Mouse (Mus musculus) forebrain, embryonic 14.5 days (tissue): ENCODE data around the gene Nup160. TPM values are rescaled to one million over a fixed set of nuclear protein-coding genes. Genes with fewer than 3 reads are reported as not detected.

Experiments
- ATAC-seq: fragments of 200-750 bp; cut with Nextera tagmentation; 2 replicates; pipeline ENCODE4 v1.8.0; 2017; ENCODE audit warnings: mild to moderate bottlenecking, moderate library complexity
- DNase-seq: peaks from one replicate; pipeline ENCODE4 v3.0.0-alpha.2; 2015; ENCODE audit warnings: low spot score
- H3K27ac ChIP-seq: fragments of 300-500 bp; sonication (generic); 2 replicates; pipeline ENCODE4 v1.5.1; 2014; ENCODE audit warnings: low read depth, mild to moderate bottlenecking, control low read depth, low read length, moderate library complexity
- H3K27me3 ChIP-seq: fragments of 300-500 bp; sonication (generic); replicated peaks from 2 replicates; pipeline ENCODE4 v1.6.1; 2014; ENCODE audit warnings: low read length, control low read depth, mixed read lengths; ENCODE audit not compliant: control insufficient read depth, insufficient read depth
- H3K36me3 ChIP-seq: fragments of 300-500 bp; sonication (generic); 2 replicates; pipeline ENCODE4 v1.6.1; 2014; ENCODE audit warnings: low read length, control low read depth; ENCODE audit not compliant: control insufficient read depth, insufficient read depth
- H3K4me1 ChIP-seq: fragments of 300-500 bp; sonication (generic); 2 replicates; pipeline ENCODE4 v1.6.1; 2014; ENCODE audit warnings: antibody characterized with exemption, low read length, control low read depth; ENCODE audit not compliant: control insufficient read depth, insufficient read depth
- H3K4me2 ChIP-seq: fragments of 300-500 bp; sonication (generic); 2 replicates; pipeline ENCODE4 v1.6.1; 2014; ENCODE audit warnings: mild to moderate bottlenecking, control low read depth, low read length
- H3K4me3 ChIP-seq: fragments of 300-500 bp; sonication (generic); 2 replicates; pipeline ENCODE4 v1.5.1; 2014; ENCODE audit warnings: low read depth, low read length, control low read depth
- H3K9ac ChIP-seq: fragments of 300-500 bp; sonication (generic); 2 replicates; pipeline ENCODE4 v1.6.1; 2014; ENCODE audit warnings: mild to moderate bottlenecking, low read length, control low read depth, moderate library complexity
- H3K9me3 ChIP-seq: fragments of 300-500 bp; sonication (generic); replicated peaks from 2 replicates; pipeline ENCODE4 v1.6.1; 2016; ENCODE audit warnings: low read length, control low read depth, mixed read lengths; ENCODE audit not compliant: control insufficient read depth
- WGBS: fragments of 180-500 bp; shearing (Covaris S2); extraction: QIAGEN DNeasy Blood & Tissue Kit; methylation state at CpG from one replicate; pipeline ENCODE4 v1.1.7; 2014; 5-methylcytosine and 5-hydroxymethylcytosine counted together
- polyA plus RNA-seq: library from polyadenylated mRNA; unstranded; fragments of >200 nt; fragmentation: Nextera tagmentation; extraction: Ambion mirVana; gene quantifications from 2 replicates; pipeline ENCODE4 v1.2.1, GENCODE M21; 2014

The Nup160 gene
- 31.0 and 31.9 TPM in 2 replicates for polyA plus RNA-seq

DNA sequence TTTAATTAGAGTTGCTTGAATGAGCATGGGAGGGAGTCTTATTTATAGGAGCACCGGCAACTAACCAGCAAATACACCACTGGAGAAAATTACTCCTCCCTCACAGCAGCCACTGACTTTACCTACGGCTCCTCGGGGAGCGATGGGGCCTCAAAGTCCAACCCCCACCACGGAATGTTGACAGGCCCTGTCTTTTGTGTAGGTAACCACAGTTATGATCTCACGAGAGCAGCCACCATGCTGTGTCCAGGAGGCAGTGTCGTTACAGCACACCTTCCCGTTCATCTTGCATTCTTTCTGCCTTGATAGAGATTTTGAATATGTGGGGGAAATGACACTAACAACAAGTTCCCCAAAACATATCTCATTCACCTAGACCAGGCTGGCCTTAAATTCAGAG lies at the start of gene Nup160:
Gene Nup160, plus strand, starts transcription at position 209 of the 400 bp plus-strand sequence.
- no peaks in the 10 kb centered on the region for H3K9me3 ChIP-seq
- H3K9ac ChIP-seq: no peak within 1 kb of the TSS
- H3K36me3 ChIP-seq: peaks cover 4% of the 10 kb centered on the region; the same call in 1 of the 2 replicates
- DNase-seq: no peak
- WGBS: 66% methylated on average over 8 of the region's 8 CpGs
- no peak within 1 kb of the TSS for H3K27ac ChIP-seq
- H3K27me3 ChIP-seq: no peaks in the 10 kb centered on the region
- H3K4me2 ChIP-seq: no peak within 1 kb of the TSS
- peaks cover 8% of the 10 kb centered on the region for H3K4me1 ChIP-seq
- no peak within 1 kb of the TSS for H3K4me3 ChIP-seq
- no peak for ATAC-seq

DNA sequence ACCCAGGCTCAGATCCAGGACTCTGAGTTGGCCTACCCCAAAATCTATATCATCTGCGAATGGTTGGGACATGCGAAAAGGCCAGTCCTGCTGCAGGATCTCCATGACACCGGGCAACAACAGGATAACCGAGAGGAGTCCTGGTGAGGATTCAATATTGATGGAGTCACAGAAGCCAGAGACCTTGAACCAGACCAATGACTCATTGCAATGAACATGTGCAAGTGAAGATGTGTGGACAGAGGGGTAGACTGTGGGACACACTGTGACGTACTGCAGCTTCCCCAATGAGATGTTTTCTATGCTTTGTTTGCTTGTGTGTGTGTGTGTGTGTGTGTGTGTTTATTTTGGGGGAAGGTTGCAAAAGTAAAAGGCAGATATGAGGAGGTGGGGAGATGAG lies 48.8 kb upstream of the Nup160 start:
- no peak overlapping the region for H3K9ac ChIP-seq
- H3K9me3 ChIP-seq: no peaks in the 10 kb centered on the region
- H3K4me2 ChIP-seq: no peak overlapping the region
- no peaks in the 10 kb centered on the region for H3K27me3 ChIP-seq
- H3K4me3 ChIP-seq: no peak overlapping the region
- ATAC-seq (no peak), DNase-seq (no peak)
- H3K4me1 ChIP-seq: no peaks in the 10 kb centered on the region
- 94% methylated on average over 5 of the region's 5 CpGs for WGBS
- H3K27ac ChIP-seq: no peak overlapping the region
- H3K36me3 ChIP-seq: no peaks in the 10 kb centered on the region

DNA sequence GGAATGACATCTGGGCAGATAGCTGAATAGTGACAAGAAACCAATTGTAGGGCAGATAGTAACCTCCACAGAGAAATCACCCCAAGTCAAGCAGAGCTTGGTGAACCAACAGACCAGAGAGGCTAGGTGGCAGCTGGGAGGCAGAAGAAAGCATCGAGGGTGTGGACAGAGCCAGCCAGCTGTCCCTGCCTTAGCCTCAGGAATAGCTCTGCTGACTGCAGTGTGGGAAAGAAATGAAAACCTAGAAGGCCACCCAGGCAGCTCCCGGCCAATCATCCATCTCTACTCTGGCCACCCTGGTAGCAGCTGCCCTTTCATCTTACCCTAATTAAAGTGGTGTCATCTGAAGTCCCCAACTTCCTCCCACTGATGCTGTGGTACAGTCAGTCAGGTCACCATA lies 47.5 kb upstream of the Nup160 start:
- ATAC-seq: no peak
- no peaks in the 10 kb centered on the region for H3K4me1 ChIP-seq
- H3K9me3 ChIP-seq: no peaks in the 10 kb centered on the region
- WGBS: 73% methylated on average over 2 of the region's 2 CpGs
- H3K4me3 ChIP-seq: no peak overlapping the region
- H3K27me3 ChIP-seq: no peaks in the 10 kb centered on the region
- DNase-seq: no peak
- H3K36me3 ChIP-seq: no peaks in the 10 kb centered on the region
- no peak overlapping the region for H3K4me2 ChIP-seq
- no peak overlapping the region for H3K27ac ChIP-seq
- no peak overlapping the region for H3K9ac ChIP-seq

DNA sequence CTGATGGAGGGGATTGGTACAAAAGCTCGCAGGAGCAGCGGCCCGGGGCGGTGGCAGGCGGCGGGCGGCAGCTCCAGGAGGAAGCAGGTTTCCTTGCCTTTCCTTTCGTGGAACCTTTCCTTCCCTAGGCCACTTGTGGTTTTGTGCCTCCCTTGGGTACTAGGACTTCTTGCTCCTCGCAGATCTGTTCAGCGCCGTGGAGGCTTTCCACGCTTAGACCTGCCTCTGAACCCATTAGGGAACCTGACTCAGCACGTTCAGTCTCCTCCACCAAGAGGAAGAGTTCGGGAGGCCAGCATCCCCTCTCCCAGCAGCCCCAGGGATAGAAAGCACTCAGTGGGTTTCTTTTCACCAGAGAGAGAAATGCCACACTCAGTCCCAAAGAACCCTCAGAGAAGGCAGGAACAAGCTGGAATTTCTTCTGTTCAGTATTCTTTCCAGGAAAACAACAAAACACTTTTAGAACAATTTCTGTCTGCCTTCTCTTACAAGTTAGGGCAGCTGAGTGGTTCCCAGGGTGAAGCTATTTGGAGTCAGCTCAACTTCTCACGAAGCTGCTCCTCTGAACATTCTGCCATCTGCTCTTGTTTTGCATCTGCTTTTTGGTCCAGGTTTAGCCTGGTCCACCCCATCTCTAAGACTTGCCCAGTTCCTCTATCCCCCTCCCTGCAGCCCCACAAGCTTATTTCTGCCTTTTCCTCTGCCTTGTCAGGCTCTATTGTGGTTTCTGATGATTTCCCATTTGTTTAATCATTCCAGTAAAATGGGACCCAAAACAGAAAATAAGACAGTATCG lies 44.9 kb upstream of the Nup160 start:
- no peak for DNase-seq
- no peak for ATAC-seq
- H3K27me3 ChIP-seq: no peaks in the 10 kb centered on the region
- H3K27ac ChIP-seq: no peak overlapping the region
- no peak overlapping the region for H3K4me2 ChIP-seq
- 75% methylated on average over 16 of the region's 16 CpGs for WGBS
- H3K4me1 ChIP-seq: no peaks in the 10 kb centered on the region
- no peaks in the 10 kb centered on the region for H3K36me3 ChIP-seq
- H3K9ac ChIP-seq: no peak overlapping the region
- H3K4me3 ChIP-seq: no peak overlapping the region
- no peaks in the 10 kb centered on the region for H3K9me3 ChIP-seq

DNA sequence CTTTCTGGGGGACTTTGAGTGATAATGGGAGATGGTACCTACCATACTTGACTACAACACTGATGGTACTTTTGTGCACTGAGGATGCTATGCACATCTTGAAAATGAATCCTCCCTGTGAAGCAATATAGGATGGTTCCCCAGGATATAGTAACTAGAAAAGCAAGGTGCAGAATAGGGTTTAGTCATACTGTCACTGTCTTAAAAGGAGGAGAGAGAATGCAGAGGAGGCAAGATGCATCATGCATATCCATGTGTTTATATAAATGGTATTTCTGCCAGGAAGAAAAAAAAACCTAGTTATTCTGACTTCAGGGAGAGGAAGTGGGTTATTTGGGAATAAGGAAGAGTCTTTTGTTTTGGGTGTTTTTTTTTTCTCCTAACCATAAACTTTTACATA lies 42.3 kb upstream of the Nup160 start:
- H3K27ac ChIP-seq: no peak overlapping the region
- no peak overlapping the region for H3K9ac ChIP-seq
- H3K27me3 ChIP-seq: no peaks in the 10 kb centered on the region
- no peak overlapping the region for H3K4me3 ChIP-seq
- no peaks in the 10 kb centered on the region for H3K4me1 ChIP-seq
- DNase-seq (no peak), ATAC-seq (no peak)
- no peaks in the 10 kb centered on the region for H3K9me3 ChIP-seq
- H3K4me2 ChIP-seq: no peak overlapping the region
- H3K36me3 ChIP-seq: no peaks in the 10 kb centered on the region

DNA sequence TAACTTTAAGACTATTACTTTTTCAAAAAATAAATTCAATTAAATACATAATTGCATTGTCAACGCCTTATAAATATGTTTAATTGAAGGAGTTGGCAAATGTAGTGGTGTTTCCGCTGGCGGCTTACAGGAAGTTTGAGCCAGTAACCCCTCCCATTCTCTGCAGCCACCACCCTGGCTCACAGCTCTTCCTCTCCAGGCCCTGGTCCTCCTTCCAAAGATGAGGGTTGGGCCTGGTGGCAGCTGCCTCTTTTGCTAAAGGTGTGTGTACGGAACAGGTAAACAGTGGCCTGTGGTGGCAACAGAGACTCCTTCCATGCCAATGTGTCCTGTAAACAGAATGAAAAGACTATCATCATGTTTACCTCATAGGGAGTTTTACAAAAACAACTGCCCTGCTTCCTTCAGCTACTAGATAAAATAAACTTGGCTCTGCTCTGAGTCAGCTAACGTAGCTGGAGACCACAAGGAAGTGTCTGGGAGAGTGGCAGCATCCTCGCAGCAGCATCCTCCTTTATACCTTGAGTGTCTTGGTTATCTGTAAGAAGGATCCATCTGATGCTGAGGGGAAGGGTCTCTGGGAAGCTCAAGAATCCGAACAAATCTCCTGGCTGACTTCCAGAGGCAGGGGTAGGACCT lies 41.8 kb upstream of the Nup160 start:
- H3K27ac ChIP-seq: no peak overlapping the region
- WGBS: 75% methylated on average over 7 of the region's 7 CpGs
- no peak overlapping the region for H3K4me3 ChIP-seq
- no peak overlapping the region for H3K4me2 ChIP-seq
- no peaks in the 10 kb centered on the region for H3K9me3 ChIP-seq
- no peaks in the 10 kb centered on the region for H3K27me3 ChIP-seq
- ATAC-seq: no peak
- no peak overlapping the region for H3K9ac ChIP-seq
- no peaks in the 10 kb centered on the region for H3K4me1 ChIP-seq
- H3K36me3 ChIP-seq: no peaks in the 10 kb centered on the region
- DNase-seq: no peak

DNA sequence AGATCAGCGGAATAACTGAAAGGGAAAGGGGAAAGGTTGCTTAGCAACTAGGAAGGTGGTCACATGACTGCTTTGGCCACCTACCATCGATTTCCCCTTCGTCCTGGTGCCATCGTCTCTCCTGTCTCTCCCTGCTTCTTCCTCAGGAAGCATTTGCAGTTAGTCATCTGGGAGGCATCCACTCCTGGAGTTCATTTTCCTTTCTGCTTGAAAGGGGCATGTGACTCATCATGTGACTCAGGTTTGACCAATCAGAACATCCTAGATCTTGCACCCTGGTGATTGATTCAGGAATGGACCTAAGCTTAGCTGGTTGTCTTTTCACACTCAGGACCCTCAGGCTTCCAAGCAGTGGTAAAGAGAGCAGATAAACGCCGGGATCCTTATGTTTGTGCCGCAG lies 40.2 kb upstream of the Nup160 start:
- H3K27me3 ChIP-seq: no peaks in the 10 kb centered on the region
- 92% methylated on average over 7 of the region's 7 CpGs for WGBS
- no peak overlapping the region for H3K4me2 ChIP-seq
- H3K9me3 ChIP-seq: no peaks in the 10 kb centered on the region
- H3K4me3 ChIP-seq: no peak overlapping the region
- ATAC-seq (no peak), DNase-seq (no peak)
- no peak overlapping the region for H3K27ac ChIP-seq
- no peak overlapping the region for H3K9ac ChIP-seq
- no peaks in the 10 kb centered on the region for H3K36me3 ChIP-seq
- no peaks in the 10 kb centered on the region for H3K4me1 ChIP-seq

DNA sequence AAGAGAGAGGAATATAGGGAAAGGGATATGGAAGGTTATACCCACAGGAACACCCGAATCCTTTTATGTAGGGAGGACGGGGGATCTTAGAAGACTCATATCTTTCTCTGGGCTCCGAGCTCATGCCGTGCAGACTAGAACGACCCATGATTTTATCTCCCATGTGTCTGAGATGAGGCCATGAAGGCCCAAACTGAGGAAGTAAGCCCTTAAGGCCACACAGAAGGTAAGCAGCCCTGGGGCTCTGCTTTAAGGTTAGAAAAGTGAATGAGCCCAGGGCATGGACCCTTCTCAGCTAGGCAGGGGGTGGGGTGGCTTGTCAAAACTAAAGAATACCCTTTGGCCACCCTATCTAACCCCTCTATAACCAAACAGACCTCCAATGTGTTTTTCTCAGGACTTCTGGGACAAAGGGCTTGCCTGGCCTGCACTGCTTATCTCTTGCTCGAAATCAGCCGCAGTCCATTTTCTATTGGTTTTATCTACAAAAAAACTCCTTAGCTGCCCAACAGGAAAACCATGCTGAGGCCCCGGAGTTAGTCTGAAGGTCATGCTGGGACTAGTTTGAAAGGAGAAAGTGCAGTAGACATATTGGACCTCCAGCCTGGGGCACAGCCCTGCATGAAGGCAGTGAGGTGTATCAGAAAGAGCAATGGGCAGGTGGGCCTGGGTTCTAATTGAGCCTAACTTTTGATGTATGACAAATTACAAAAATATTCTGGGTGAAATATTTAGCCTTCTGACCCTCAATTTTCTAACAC lies 37.8 kb upstream of the Nup160 start:
- no peak for DNase-seq
- Histone ChIP-seq H3K27me3 (no peaks in the 10 kb centered on the region), H3K27ac (no peak overlapping the region), H3K9ac (no peak overlapping the region), H3K4me2 (no peak overlapping the region), H3K36me3 (no peaks in the 10 kb centered on the region), H3K4me3 (no peak overlapping the region), H3K4me1 (no peaks in the 10 kb centered on the region), H3K9me3 (no peaks in the 10 kb centered on the region)
- 93% methylated on average over 8 of the region's 8 CpGs for WGBS
- no peak for ATAC-seq
